Mouse (Mus musculus) embryonic facial prominence, embryonic 14.5 days (tissue): Measurements from ENCODE around the gene Trim38. TPM values are rescaled to one million over a fixed set of nuclear protein-coding genes. Genes with fewer than 3 reads are reported as not detected.

Source experiments
- ATAC-seq: fragments of 200-750 bp; cut with Nextera tagmentation; 2 replicates; pipeline ENCODE4 v1.8.0; 2017; ENCODE audit warnings: low read depth, moderate number of reproducible peaks, moderate TSS enrichment
- DNase-seq: peaks from one replicate; pipeline ENCODE4 v3.0.0-alpha.2; 2015; ENCODE audit warnings: low spot score
- H3K27ac ChIP-seq: fragments of 300-500 bp; sonication (generic); replicated peaks from 2 replicates; pipeline ENCODE4 v1.5.1; 2014; ENCODE audit warnings: low read depth, mild to moderate bottlenecking, low read length, moderate library complexity
- H3K27me3 ChIP-seq: fragments of 300-500 bp; sonication (generic); replicated peaks from 2 replicates; pipeline ENCODE4 v1.6.1; 2014; ENCODE audit warnings: low read length; ENCODE audit not compliant: control insufficient read depth, insufficient read depth
- H3K36me3 ChIP-seq: fragments of 300-500 bp; sonication (generic); 2 replicates; pipeline ENCODE4 v1.6.1; 2014; ENCODE audit warnings: low read length, mixed read lengths; ENCODE audit not compliant: control insufficient read depth, insufficient read depth
- H3K4me1 ChIP-seq: fragments of 300-500 bp; sonication (generic); 2 replicates; pipeline ENCODE4 v1.6.1; 2014; ENCODE audit warnings: antibody characterized with exemption, low read length; ENCODE audit not compliant: control insufficient read depth, insufficient read depth
- H3K4me2 ChIP-seq: fragments of 300-500 bp; sonication (generic); 2 replicates; pipeline ENCODE4 v1.6.1; 2014; ENCODE audit warnings: low read depth, mild to moderate bottlenecking, low read length, moderate library complexity, mixed read lengths
- H3K4me3 ChIP-seq: fragments of 300-500 bp; sonication (generic); 2 replicates; pipeline ENCODE4 v1.5.1; 2014; ENCODE audit warnings: low read depth, mild to moderate bottlenecking, low read length
- H3K9ac ChIP-seq: fragments of 300-500 bp; sonication (generic); 2 replicates; pipeline ENCODE4 v1.6.1; 2014; ENCODE audit warnings: low read depth, mild to moderate bottlenecking, low read length, moderate library complexity, mixed read lengths
- H3K9me3 ChIP-seq: fragments of 300-500 bp; sonication (generic); 2 replicates; pipeline ENCODE4 v1.6.1; 2016; ENCODE audit warnings: low read length; ENCODE audit not compliant: control insufficient read depth
- WGBS: fragments of 180-500 bp; shearing (Covaris S2); extraction: QIAGEN DNeasy Blood & Tissue Kit; methylation state at CpG from one replicate; pipeline ENCODE4 v1.1.7; 2014; 5-methylcytosine and 5-hydroxymethylcytosine counted together
- polyA plus RNA-seq: library from polyadenylated mRNA; unstranded; fragments of >200 nt; fragmentation: Nextera tagmentation; extraction: Ambion mirVana; gene quantifications from 2 replicates; pipeline ENCODE4 v1.2.1, GENCODE M21; 2014

Trim38 gene
- polyA plus RNA-seq, 1 experiment from 2014 or later: 0.31 TPM

DNA sequence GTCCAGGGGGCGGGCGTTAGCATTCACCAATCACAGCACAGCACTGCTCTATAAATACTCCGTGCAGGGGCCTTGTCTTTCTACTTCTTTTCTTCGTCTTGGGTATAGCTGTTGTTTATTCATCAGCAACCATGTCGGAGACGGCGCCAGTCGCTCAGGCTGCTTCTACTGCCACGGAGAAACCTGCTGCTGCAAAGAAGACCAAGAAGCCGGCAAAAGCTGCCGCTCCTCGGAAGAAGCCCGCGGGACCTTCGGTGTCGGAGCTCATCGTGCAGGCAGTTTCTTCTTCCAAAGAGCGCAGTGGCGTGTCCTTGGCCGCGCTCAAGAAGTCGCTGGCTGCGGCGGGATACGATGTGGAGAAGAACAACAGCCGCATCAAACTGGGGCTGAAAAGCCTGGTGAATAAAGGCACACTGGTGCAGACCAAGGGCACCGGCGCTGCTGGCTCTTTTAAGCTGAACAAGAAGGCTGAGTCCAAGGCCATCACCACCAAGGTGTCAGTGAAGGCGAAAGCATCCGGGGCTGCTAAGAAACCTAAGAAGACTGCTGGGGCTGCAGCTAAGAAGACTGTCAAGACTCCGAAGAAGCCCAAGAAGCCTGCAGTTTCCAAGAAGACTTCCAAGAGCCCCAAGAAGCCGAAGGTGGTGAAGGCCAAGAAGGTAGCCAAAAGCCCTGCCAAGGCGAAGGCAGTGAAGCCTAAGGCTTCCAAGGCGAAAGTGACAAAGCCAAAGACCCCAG is 6.0 kb upstream of the Trim38 start, which contains the start of gene Hist1h1a:
Gene Hist1h1a (plus strand): TSS at position 81 of the 738 bp plus-strand sequence.
- peaks cover 20% of the 10 kb centered on the region for H3K4me1 ChIP-seq
- 3% methylated on average over 34 of the region's 34 CpGs for WGBS
- H3K36me3 ChIP-seq: no peaks in the 10 kb centered on the region
- H3K4me3 ChIP-seq: peak within 1 kb of the TSS; percentile 54
- no peaks in the 10 kb centered on the region for H3K9me3 ChIP-seq
- DNase-seq (peak; percentile 98), ATAC-seq (peak; percentile 78)
- H3K4me2 ChIP-seq: peak within 1 kb of the TSS; percentile 84
- peak within 1 kb of the TSS; percentile 76 for H3K9ac ChIP-seq
- peak within 1 kb of the TSS; percentile 93 for H3K27ac ChIP-seq
- H3K27me3 ChIP-seq: no peaks in the 10 kb centered on the region

DNA sequence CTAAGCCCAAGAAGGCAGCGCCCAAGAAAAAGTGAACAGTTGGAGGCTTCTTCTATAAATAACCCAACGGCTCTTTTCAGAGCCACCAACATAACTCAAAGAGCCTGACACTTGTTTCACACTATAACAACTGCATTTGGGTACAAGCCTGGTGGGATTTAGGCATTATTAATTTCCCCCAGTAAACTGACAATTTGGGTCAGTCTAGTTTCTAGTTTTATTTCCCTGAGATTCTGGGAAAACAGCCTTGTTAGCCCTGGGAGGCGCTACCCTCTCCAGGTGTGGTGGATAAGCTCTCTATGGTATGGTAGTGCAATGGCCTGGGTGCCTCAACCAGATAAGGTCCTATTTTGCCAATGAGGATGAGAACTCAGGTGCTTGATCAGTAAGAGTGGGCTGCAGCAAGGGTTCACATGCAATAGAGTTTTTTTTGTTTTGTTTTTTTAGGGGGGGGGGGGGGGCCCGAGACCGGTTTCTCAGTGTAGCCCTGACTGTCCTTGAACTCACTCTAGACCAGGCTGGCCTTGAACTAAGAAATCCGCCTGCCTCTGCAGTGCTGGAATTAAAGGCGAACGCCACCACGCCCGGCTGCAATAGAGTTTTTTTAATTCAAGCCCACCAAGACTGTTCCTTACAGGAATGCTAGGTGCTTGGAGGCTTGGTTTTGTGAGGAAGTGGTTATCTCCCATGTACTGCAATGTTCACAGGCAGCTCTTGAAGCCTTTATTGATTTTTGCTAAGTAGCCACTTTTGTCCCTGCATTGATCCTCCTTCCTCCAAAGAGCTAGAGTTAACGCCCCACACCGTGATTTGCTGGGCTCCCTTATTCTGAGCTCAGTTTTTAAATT is 5.2 kb upstream of the Trim38 start:
- Histone ChIP-seq H3K4me1 (peaks cover 20% of the 10 kb centered on the region), H3K4me3 (peak overlapping the region; percentile 54), H3K9me3 (no peaks in the 10 kb centered on the region), H3K9ac (peak overlapping the region; percentile 76), H3K27ac (peak overlapping the region; percentile 93), H3K4me2 (peak overlapping the region; percentile 84), H3K27me3 (no peaks in the 10 kb centered on the region), H3K36me3 (no peaks in the 10 kb centered on the region)
- DNase-seq: no peak
- ATAC-seq: no peak
- 33% methylated on average over 12 of the region's 12 CpGs for WGBS

DNA sequence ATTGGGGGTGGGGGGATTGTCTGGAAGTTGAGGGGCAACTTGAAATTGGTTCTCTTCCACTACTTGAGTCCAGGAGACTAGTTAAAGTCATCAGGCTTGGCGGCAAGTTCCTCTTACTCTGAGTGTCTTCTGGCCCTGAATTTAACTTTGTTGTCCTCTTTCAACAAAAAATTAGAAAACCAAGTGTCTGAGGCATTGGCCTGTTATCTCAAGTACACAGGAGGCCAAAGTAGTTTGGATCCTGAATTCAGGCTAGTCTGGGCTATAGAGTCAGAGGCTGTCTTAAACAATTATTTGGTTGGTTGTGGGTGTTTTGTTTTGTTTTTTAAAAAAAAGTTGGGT is 4.6 kb upstream of the Trim38 start:
- Histone ChIP-seq H3K9me3 (no peaks in the 10 kb centered on the region), H3K4me3 (no peak overlapping the region), H3K9ac (no peak overlapping the region), H3K4me2 (peak overlapping the region; percentile 84; the same call in 1 of the 2 replicates), H3K36me3 (no peaks in the 10 kb centered on the region), H3K27ac (peak overlapping the region; percentile 34), H3K27me3 (no peaks in the 10 kb centered on the region), H3K4me1 (peaks cover 16% of the 10 kb centered on the region)
- WGBS: 73% methylated on average over 1 of the region's 1 CpGs
- DNase-seq: no peak
- ATAC-seq: no peak

DNA sequence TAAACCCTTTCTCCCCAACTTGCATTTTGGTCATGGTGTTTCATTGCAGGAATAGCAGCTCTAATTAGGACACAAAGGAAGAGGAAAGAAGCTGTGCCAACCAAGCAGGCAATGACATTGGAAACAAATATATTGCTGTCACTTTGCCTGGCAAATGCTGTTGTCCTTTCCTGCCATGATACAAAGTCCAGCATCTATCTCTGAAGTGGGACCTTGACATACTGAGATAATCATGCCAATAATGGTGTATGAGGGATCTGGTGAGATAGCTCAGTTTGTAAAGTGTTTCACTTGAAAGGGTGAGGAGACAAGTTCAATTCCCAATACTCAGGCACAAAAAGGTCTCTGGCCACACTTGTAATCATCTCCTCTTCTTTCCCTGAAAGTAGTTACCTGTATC is 2.9 kb upstream of the Trim38 start:
- Histone ChIP-seq H3K4me3 (no peak overlapping the region), H3K27ac (no peak overlapping the region), H3K4me2 (no peak overlapping the region), H3K27me3 (no peaks in the 10 kb centered on the region), H3K9ac (no peak overlapping the region), H3K36me3 (no peaks in the 10 kb centered on the region), H3K4me1 (peaks cover 16% of the 10 kb centered on the region), H3K9me3 (no peaks in the 10 kb centered on the region)
- DNase-seq (no peak), ATAC-seq (no peak)

DNA sequence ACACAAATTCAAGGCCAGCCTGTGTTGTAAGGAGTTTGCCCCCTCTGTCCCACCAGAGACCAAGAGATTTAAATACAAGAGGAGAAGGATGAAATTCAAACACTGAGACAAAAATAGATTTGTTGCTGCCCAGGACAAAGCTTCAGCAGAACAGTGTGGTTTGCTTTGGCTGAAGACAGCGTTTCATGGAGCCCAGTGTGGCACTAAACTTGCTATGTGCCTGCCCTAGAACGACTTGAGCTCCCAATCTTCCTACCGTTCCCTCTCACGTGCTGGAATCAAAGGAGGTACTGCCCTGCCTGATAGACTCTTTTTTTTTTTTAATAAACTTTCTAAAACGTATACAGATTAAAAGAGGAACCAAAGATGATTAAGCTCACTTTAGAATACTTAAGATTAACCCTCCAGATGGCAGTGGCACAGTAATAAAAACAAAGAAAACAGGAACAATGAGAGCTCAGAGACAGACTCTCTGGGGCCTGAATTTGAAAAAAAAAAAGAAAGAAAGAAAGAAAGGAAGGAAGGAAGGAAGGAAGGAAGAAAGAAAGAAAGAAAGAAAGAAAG is 797 bp upstream of the Trim38 start:
- 54% methylated on average over 5 of the region's 5 CpGs for WGBS
- Histone ChIP-seq H3K9ac (no peak overlapping the region), H3K36me3 (no peaks in the 10 kb centered on the region), H3K27ac (no peak overlapping the region), H3K4me2 (no peak overlapping the region), H3K27me3 (no peaks in the 10 kb centered on the region), H3K9me3 (no peaks in the 10 kb centered on the region), H3K4me3 (no peak overlapping the region), H3K4me1 (peaks cover 16% of the 10 kb centered on the region)
- no peak for DNase-seq
- no peak for ATAC-seq

DNA sequence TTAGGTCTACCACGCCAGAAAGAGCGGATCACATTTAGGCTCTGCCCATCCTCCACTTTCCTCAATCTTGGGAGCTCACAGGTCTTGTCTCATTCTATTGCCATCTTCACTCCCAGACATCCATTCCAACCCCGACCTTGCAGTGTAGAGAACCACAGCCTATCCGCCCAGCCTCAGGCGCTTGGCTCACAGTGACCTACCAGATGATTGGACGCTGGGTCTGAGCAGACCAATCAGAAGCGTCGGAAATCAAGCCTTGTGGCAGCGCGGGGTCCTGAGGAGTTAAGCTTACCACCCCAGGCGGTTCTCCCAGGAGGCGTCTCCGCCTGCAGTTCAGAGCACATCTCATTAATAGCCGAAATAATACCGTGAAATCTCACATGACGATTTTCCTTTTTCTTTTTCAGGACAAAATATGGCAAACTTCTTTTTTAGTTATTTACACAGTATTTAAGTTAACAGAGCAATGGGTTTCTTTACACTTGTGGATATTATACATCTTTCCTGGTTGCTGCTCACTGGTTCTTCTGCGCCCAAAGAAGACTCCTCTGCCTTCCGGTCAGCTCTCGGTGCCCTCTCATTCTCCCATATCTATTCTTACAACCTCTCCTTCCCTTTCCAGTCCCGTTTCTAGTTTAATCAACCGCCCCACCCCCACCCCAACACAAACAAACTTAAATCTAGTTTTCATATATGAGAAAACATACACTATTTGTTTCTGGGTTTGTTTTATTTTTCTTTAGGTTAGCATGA is 3.0 kb downstream of the Trim38 start:
- Histone ChIP-seq H3K4me1 (peaks cover 5% of the 10 kb centered on the region; the same call in 1 of the 2 replicates), H3K4me3 (0 out of 2 replicates have a peak overlapping the region, but pooled peaks have one; percentile 3), H3K9me3 (no peaks in the 10 kb centered on the region), H3K27me3 (no peaks in the 10 kb centered on the region), H3K36me3 (no peaks in the 10 kb centered on the region), H3K27ac (no peak overlapping the region), H3K9ac (no peak overlapping the region), H3K4me2 (peak overlapping the region; percentile 46)
- 20% methylated on average over 21 of the region's 21 CpGs for WGBS
- peak; percentile 93 for ATAC-seq
- DNase-seq: peak; percentile 87

DNA sequence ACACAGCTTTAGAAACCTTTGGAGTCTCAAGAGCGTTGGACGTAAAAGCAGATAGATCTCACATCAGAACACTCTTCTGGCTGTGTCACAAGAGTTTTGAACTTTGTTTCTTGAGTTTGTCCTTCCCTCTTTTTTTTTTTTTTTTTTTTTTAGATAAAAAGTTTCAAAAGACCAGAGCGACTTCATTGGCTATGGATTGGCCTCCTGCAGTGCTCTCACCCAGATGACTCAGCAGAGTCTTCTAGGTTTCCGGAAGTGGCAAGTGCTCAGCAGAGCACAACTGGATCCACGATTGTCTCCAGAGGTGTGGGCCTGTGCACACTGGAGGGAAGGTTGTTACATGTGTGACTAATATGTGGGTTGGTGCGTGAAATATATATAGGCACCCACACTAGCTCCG is 8.6 kb downstream of the Trim38 start:
- H3K27ac ChIP-seq: no peak overlapping the region
- no peak overlapping the region for H3K4me2 ChIP-seq
- no peak overlapping the region for H3K9ac ChIP-seq
- no peaks in the 10 kb centered on the region for H3K27me3 ChIP-seq
- no peak for ATAC-seq
- 92% methylated on average over 7 of the region's 7 CpGs for WGBS
- no peaks in the 10 kb centered on the region for H3K36me3 ChIP-seq
- no peak for DNase-seq
- H3K9me3 ChIP-seq: no peaks in the 10 kb centered on the region
- H3K4me3 ChIP-seq: no peak overlapping the region
- no peaks in the 10 kb centered on the region for H3K4me1 ChIP-seq

DNA sequence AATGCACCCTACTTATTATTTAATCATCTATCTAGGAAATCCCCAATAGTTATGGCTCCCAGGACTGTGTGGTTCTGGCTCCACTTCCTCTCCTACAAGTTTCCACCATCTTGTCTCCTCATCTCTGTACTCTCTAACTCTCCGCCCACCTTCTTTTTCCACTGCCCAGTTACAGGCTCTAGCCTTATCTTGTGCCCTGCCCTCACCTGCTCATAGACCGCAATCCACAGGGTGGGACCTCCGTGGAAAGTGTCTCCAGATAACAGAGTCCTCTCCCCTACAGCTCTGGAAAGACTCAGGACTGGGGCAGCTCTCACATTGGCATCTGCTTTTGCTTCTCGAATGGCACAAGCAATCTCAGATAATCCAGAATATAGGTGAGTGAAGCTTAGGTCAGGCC is 9.3 kb downstream of the Trim38 start:
- ATAC-seq (no peak), DNase-seq (no peak)
- Histone ChIP-seq H3K4me3 (no peak overlapping the region), H3K4me1 (no peaks in the 10 kb centered on the region), H3K9me3 (no peaks in the 10 kb centered on the region), H3K4me2 (no peak overlapping the region), H3K27me3 (no peaks in the 10 kb centered on the region), H3K36me3 (no peaks in the 10 kb centered on the region), H3K9ac (no peak overlapping the region), H3K27ac (no peak overlapping the region)
- WGBS: 84% methylated on average over 4 of the region's 4 CpGs
